Mouse (Mus musculus) hindbrain, embryonic 11.5 days (tissue): Measurements from ENCODE around the gene Ildr1. TPM values are rescaled to one million over a fixed set of nuclear protein-coding genes. Genes with fewer than 3 reads are reported as not detected.

Experiments used
- ATAC-seq: fragments of 200-750 bp; cut with Nextera tagmentation; 2 replicates; pipeline ENCODE4 v1.8.0; 2017; ENCODE audit warnings: mild to moderate bottlenecking, moderate TSS enrichment, moderate library complexity; ENCODE audit not compliant: low FRiP score
- DNase-seq: peaks from one replicate; pipeline ENCODE4 v3.0.0-alpha.2; 2015; ENCODE audit warnings: low spot score
- H3K27ac ChIP-seq: fragments of 300-500 bp; sonication (generic); 2 replicates; pipeline ENCODE4 v1.5.1; 2014; ENCODE audit warnings: mild to moderate bottlenecking, low read depth, low read length
- H3K27me3 ChIP-seq: fragments of 300-500 bp; sonication (generic); 2 replicates; pipeline ENCODE4 v1.6.1; 2014; ENCODE audit warnings: mild to moderate bottlenecking, low read length, moderate library complexity, mixed read lengths; ENCODE audit not compliant: control insufficient read depth, insufficient read depth
- H3K36me3 ChIP-seq: fragments of 300-500 bp; sonication (generic); 2 replicates; pipeline ENCODE4 v1.6.1; 2014; ENCODE audit warnings: mild to moderate bottlenecking, low read length, moderate library complexity, mixed read lengths; ENCODE audit not compliant: control insufficient read depth, insufficient read depth
- H3K4me1 ChIP-seq: fragments of 300-500 bp; sonication (generic); replicated peaks from 2 replicates; pipeline ENCODE4 v1.6.1; 2014; ENCODE audit warnings: low read length, mixed read lengths; ENCODE audit not compliant: control insufficient read depth, insufficient read depth
- H3K4me2 ChIP-seq: fragments of 300-500 bp; sonication (generic); replicated peaks from 2 replicates; pipeline ENCODE4 v1.6.1; 2014; ENCODE audit warnings: mild to moderate bottlenecking, low read depth, low read length
- H3K4me3 ChIP-seq: fragments of 300-500 bp; sonication (generic); 2 replicates; pipeline ENCODE4 v1.5.1; 2014; ENCODE audit warnings: low read depth, low read length
- H3K9ac ChIP-seq: fragments of 300-500 bp; sonication (generic); 2 replicates; pipeline ENCODE4 v1.6.1; 2014; ENCODE audit warnings: low read depth, low read length
- H3K9me3 ChIP-seq: fragments of 300-500 bp; sonication (generic); 2 replicates; pipeline ENCODE4 v1.6.1; 2016; ENCODE audit warnings: low read length; ENCODE audit not compliant: control insufficient read depth
- WGBS: fragments of 180-500 bp; shearing (Covaris S2); extraction: QIAGEN DNeasy Blood & Tissue Kit; methylation state at CpG from one replicate; pipeline ENCODE4 v1.1.7; 2014; 5-methylcytosine and 5-hydroxymethylcytosine counted together
- polyA plus RNA-seq: library from polyadenylated mRNA; unstranded; fragments of >200 nt; fragmentation: Nextera tagmentation; extraction: Ambion mirVana; gene quantifications from 2 replicates; pipeline ENCODE4 v1.2.1, GENCODE M21; 2014

Ildr1 gene
- polyA plus RNA-seq, 1 experiment from 2014 or later = 0.26 TPM

- Histone ChIP-seq H3K36me3 (no peaks in the 10 kb centered on the region), H3K9ac (no peak within 1 kb of the TSS), H3K9me3 (no peaks in the 10 kb centered on the region), H3K4me2 (no peak within 1 kb of the TSS), H3K27me3 (no peaks in the 10 kb centered on the region), H3K4me3 (no peak within 1 kb of the TSS), H3K4me1 (no peaks in the 10 kb centered on the region), H3K27ac (no peak within 1 kb of the TSS)
- DNase-seq (no peak), ATAC-seq (no peak)
- WGBS = 89% methylated on average over 13 of the region's 13 CpGs
Measured at GRCm38 (mm10) chr16:36665782-36666181, 28.0 kb upstream of the Ildr1 start, which contains the start of gene Cd86. Gene Cd86 (minus strand): TSS chr16:36666081.

GRCm38 (mm10) chr16:36666448-36667017, 27.2 kb upstream of the Ildr1 start:
- no peak for DNase-seq
- no peaks in the 10 kb centered on the region for H3K27me3 ChIP-seq
- WGBS = 91% methylated on average over 10 of the region's 10 CpGs

GRCm38 (mm10) chr16:36670590-36670989, 23.2 kb upstream of the Ildr1 start:
- Histone ChIP-seq H3K9ac (no peak overlapping the region), H3K27me3 (no peaks in the 10 kb centered on the region), H3K36me3 (no peaks in the 10 kb centered on the region), H3K4me2 (no peak overlapping the region), H3K27ac (no peak overlapping the region), H3K4me3 (no peak overlapping the region), H3K4me1 (no peaks in the 10 kb centered on the region), H3K9me3 (no peaks in the 10 kb centered on the region)
- no peak for ATAC-seq
- no peak for DNase-seq
- 91% methylated on average over 3 of the region's 3 CpGs for WGBS

More at GRCm38 (mm10) chr16:36666448-36667017, 27.2 kb upstream of the Ildr1 start:
- Histone ChIP-seq H3K9me3 (no peaks in the 10 kb centered on the region), H3K27ac (no peak overlapping the region), H3K9ac (no peak overlapping the region), H3K4me3 (no peak overlapping the region), H3K4me2 (no peak overlapping the region), H3K36me3 (no peaks in the 10 kb centered on the region), H3K4me1 (no peaks in the 10 kb centered on the region)
- ATAC-seq = no peak

- 87% methylated on average over 4 of the region's 4 CpGs for WGBS
Measured at GRCm38 (mm10) chr16:36673196-36673595, 20.6 kb upstream of the Ildr1 start.

GRCm38 (mm10) chr16:36674457-36675204, 19.1 kb upstream of the Ildr1 start:
- ATAC-seq = no peak
- 78% methylated on average over 7 of the region's 7 CpGs for WGBS

More at GRCm38 (mm10) chr16:36673196-36673595, 20.6 kb upstream of the Ildr1 start:
- DNase-seq (no peak), ATAC-seq (no peak)
- Histone ChIP-seq H3K4me3 (no peak overlapping the region), H3K4me2 (no peak overlapping the region), H3K27me3 (no peaks in the 10 kb centered on the region), H3K9ac (no peak overlapping the region), H3K4me1 (no peaks in the 10 kb centered on the region), H3K36me3 (no peaks in the 10 kb centered on the region), H3K27ac (no peak overlapping the region), H3K9me3 (no peaks in the 10 kb centered on the region)

GRCm38 (mm10) chr16:36675304-36675703, 18.5 kb upstream of the Ildr1 start:
- Histone ChIP-seq H3K4me1 (no peaks in the 10 kb centered on the region), H3K9me3 (no peaks in the 10 kb centered on the region), H3K36me3 (no peaks in the 10 kb centered on the region), H3K27me3 (no peaks in the 10 kb centered on the region), H3K4me3 (no peak overlapping the region), H3K4me2 (no peak overlapping the region), H3K27ac (no peak overlapping the region), H3K9ac (no peak overlapping the region)
- DNase-seq = no peak
- WGBS = 38% methylated on average over 2 of the region's 2 CpGs
- no peak for ATAC-seq

More at GRCm38 (mm10) chr16:36674457-36675204, 19.1 kb upstream of the Ildr1 start:
- no peaks in the 10 kb centered on the region for H3K27me3 ChIP-seq
- DNase-seq = no peak
- no peaks in the 10 kb centered on the region for H3K9me3 ChIP-seq
- no peak overlapping the region for H3K4me2 ChIP-seq
- no peaks in the 10 kb centered on the region for H3K4me1 ChIP-seq
- no peak overlapping the region for H3K27ac ChIP-seq
- H3K4me3 ChIP-seq = no peak overlapping the region
- no peak overlapping the region for H3K9ac ChIP-seq
- H3K36me3 ChIP-seq = no peaks in the 10 kb centered on the region

- no peaks in the 10 kb centered on the region for H3K9me3 ChIP-seq
- H3K4me1 ChIP-seq = no peaks in the 10 kb centered on the region
- WGBS = 93% methylated on average over 2 of the region's 2 CpGs
- no peak overlapping the region for H3K9ac ChIP-seq
- no peak overlapping the region for H3K4me2 ChIP-seq
- no peaks in the 10 kb centered on the region for H3K36me3 ChIP-seq
- no peaks in the 10 kb centered on the region for H3K27me3 ChIP-seq
- no peak overlapping the region for H3K27ac ChIP-seq
- H3K4me3 ChIP-seq = no peak overlapping the region
- DNase-seq (no peak), ATAC-seq (no peak)
Measured at GRCm38 (mm10) chr16:36675902-36676301, 17.9 kb upstream of the Ildr1 start.

- no peaks in the 10 kb centered on the region for H3K27me3 ChIP-seq
- no peaks in the 10 kb centered on the region for H3K36me3 ChIP-seq
- no peak overlapping the region for H3K4me3 ChIP-seq
- 85% methylated on average over 3 of the region's 3 CpGs for WGBS
- no peak for ATAC-seq
- no peak for DNase-seq
- H3K4me1 ChIP-seq = no peaks in the 10 kb centered on the region
- no peak overlapping the region for H3K27ac ChIP-seq
- no peak overlapping the region for H3K9ac ChIP-seq
- no peak overlapping the region for H3K4me2 ChIP-seq
- no peaks in the 10 kb centered on the region for H3K9me3 ChIP-seq
Measured at GRCm38 (mm10) chr16:36681829-36682228, 11.9 kb upstream of the Ildr1 start.
